Mouse (Mus musculus) heart, embryonic 14.5 days (tissue): ENCODE results near the gene Prf1. TPM values are rescaled to one million over a fixed set of nuclear protein-coding genes. Genes with fewer than 3 reads are reported as not detected.

ENCODE experiments used
- ATAC-seq: fragments of 200-750 bp; cut with Nextera tagmentation; 2 replicates; pipeline ENCODE4 v1.8.0; 2017; ENCODE audit warnings: low read depth, moderate TSS enrichment; ENCODE audit not compliant: insufficient number of reproducible peaks, insufficient read depth, low FRiP score
- H3K27ac ChIP-seq, 2 experiments: fragments of 200-500 bp in 1 of 2; fragments of 300-500 bp in 1 of 2; sonication (generic) in 1 of 2; replicated peaks in 1 of 2; 2 replicates each; pipeline ENCODE4 v1.5.1; 2012 to 2014; ENCODE audit warnings: low read depth in 2 of 2, low read length in 2 of 2, control low read depth in 1 of 2, mild to moderate bottlenecking in 1 of 2, mixed read lengths in 1 of 2; ENCODE audit not compliant: control insufficient read depth in 1 of 2, insufficient read depth in 1 of 2
- H3K27me3 ChIP-seq: fragments of 300-500 bp; sonication (generic); 2 replicates; pipeline ENCODE4 v1.6.1; 2014; ENCODE audit warnings: mild to moderate bottlenecking, low read length, control low read depth; ENCODE audit not compliant: control insufficient read depth, insufficient read depth
- H3K36me3 ChIP-seq: fragments of 300-500 bp; sonication (generic); 2 replicates; pipeline ENCODE4 v1.6.1; 2014; ENCODE audit warnings: mild to moderate bottlenecking, control low read depth, low read length, mixed read lengths; ENCODE audit not compliant: control insufficient read depth, insufficient read depth
- H3K4me1 ChIP-seq, 2 experiments: fragments of 200-500 bp in 1 of 2; fragments of 300-500 bp in 1 of 2; sonication (generic) in 1 of 2; 2 replicates each; pipeline ENCODE4 v1.6.1; 2012 to 2014; ENCODE audit warnings: low read length in 2 of 2, control low read depth in 1 of 2, mixed read lengths in 1 of 2; ENCODE audit not compliant: control insufficient read depth in 2 of 2, insufficient read depth in 2 of 2
- H3K4me2 ChIP-seq: fragments of 300-500 bp; sonication (generic); 2 replicates; pipeline ENCODE4 v1.6.1; 2014; ENCODE audit warnings: mild to moderate bottlenecking, low read length
- H3K4me3 ChIP-seq, 2 experiments: fragments of 200-500 bp in 1 of 2; fragments of 300-500 bp in 1 of 2; sonication (generic) in 1 of 2; 2 replicates each; pipeline ENCODE4 v1.5.1; 2012 to 2014; ENCODE audit warnings: low read length in 2 of 2, mild to moderate bottlenecking in 2 of 2, control low read depth in 1 of 2, low read depth in 1 of 2, moderate library complexity in 1 of 2; ENCODE audit not compliant: control insufficient read depth in 1 of 2, insufficient read depth in 1 of 2
- H3K9ac ChIP-seq: fragments of 300-500 bp; sonication (generic); 2 replicates; pipeline ENCODE4 v1.6.1; 2014; ENCODE audit warnings: mild to moderate bottlenecking, low read length
- H3K9me3 ChIP-seq: fragments of 300-500 bp; sonication (generic); 2 replicates; pipeline ENCODE4 v1.6.1; 2016; ENCODE audit warnings: low read length, control low read depth; ENCODE audit not compliant: control insufficient read depth
- WGBS: fragments of 180-500 bp; shearing (Covaris S2); extraction: QIAGEN DNeasy Blood & Tissue Kit; methylation state at CpG from one replicate; pipeline ENCODE4 v1.1.7; 2014; 5-methylcytosine and 5-hydroxymethylcytosine counted together
- polyA plus RNA-seq: library from polyadenylated mRNA; unstranded; fragments of >200 nt; fragmentation: Nextera tagmentation; extraction: Ambion mirVana; gene quantifications from 2 replicates; pipeline ENCODE4 v1.2.1, GENCODE M21; 2014

The Prf1 gene
- polyA plus RNA-seq, 1 experiment from 2014 or later, result 0.11 TPM

DNA sequence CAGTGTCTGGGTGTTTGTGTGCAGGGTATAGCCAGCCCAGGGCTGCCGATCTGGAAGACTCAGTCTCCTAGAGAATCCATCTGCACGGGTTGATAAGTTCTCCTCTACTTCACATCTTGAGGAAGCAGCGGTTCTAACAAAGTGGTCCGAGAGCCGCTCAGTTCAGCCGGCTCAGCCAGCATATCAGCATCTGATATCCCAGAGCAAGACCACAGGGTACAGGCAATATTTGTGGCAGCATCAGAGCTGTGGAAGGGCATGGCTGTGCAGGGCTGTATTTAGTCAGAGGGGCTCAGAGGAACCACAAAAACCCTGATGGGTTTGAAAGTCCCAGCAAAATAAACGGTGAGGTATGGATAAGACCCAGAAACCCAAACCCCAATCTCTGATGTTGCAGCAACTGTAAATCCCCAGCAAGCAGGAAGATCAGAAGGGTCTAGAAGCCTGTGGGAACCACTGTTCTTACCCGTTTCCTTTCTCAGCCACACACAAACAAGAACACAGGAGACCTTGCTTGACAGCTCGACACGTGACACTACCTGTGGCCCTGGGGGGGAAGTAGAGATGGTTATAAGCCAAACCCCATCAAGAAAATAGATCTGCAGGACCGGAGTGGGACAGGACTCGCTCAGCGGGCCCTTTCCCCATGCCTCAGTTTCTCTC lies 8.4 kb downstream of the Prf1 start:
- no peaks in the 10 kb centered on the region for H3K36me3 ChIP-seq
- no peaks in the 10 kb centered on the region for H3K4me1 ChIP-seq
- no peak overlapping the region for H3K4me3 ChIP-seq
- no peak overlapping the region for H3K4me2 ChIP-seq
- no peak for ATAC-seq
- H3K9ac ChIP-seq, result no peak overlapping the region
- H3K27me3 ChIP-seq, result no peaks in the 10 kb centered on the region
- no peaks in the 10 kb centered on the region for H3K9me3 ChIP-seq
- WGBS, result 72% methylated on average over 13 of the region's 13 CpGs
- no peak overlapping the region for H3K27ac ChIP-seq

DNA sequence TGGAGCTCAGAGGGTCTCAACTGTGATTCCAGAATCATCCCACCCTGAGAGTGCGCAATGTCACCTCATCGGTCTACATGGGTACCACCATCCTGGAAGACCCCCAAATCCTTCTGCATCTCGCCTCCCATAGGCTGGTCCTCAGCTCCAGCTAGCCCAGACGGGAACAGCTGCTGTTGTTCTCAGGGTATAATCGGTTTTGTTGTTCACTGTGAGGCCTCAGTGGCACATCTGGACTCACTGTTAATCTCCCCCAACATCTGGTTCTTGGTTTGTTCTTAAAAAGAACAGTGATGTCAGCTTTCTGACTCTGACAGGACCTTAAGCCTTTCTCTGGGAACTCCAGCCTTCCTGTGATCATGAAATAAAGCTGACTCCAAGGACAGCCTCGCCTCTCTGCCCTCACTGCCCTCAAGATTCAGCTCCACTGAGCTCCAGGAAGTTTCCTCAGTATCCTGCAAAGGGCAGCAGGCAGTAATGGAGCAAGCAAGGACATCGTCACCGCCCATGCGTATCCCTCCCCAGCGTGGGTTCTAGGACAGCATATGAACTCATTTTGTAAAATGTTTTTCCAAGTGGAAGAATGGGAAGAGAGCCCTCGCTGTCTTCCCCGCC lies 11.2 kb downstream of the Prf1 start:
- Histone ChIP-seq H3K27me3 (no peaks in the 10 kb centered on the region), H3K36me3 (no peaks in the 10 kb centered on the region), H3K9ac (no peak overlapping the region), H3K4me2 (no peak overlapping the region), H3K4me1 (peaks cover 13 to 15% of the 10 kb centered on the region in 2 experiments), H3K4me3 (no peak overlapping the region), H3K9me3 (no peaks in the 10 kb centered on the region), H3K27ac (no peak overlapping the region)
- 76% methylated on average over 12 of the region's 12 CpGs for whole genome bisulfite sequencing
- no peak for ATAC-seq

DNA sequence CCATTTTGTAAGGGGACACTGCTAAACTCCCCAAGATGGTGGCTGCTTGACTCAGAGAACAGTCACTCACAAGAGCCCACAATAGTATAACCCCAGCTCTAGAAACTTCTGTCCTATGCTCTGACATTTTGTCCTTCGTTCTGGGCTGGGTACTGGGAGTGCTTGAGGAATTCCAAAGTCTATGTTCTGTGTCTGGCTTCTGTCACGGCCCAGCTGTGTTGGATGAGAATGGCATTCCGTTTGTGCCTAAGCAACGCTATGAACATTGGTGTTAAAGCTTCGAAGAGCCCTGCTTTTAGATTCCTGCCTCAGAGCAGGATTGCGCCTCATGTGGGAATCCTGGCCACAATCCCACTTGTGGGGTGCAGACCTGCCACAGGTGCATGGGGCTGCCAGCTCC lies 14.5 kb downstream of the Prf1 start:
- H3K27ac ChIP-seq, result peak overlapping the region; percentile 81 to 90
- no peak overlapping the region for H3K4me3 ChIP-seq
- H3K36me3 ChIP-seq, result no peaks in the 10 kb centered on the region
- H3K9me3 ChIP-seq, result no peaks in the 10 kb centered on the region
- H3K27me3 ChIP-seq, result no peaks in the 10 kb centered on the region
- peak; percentile 67 for ATAC-seq
- H3K4me1 ChIP-seq, result peaks cover 18 to 20% of the 10 kb centered on the region in 2 experiments
- H3K4me2 ChIP-seq, result peak overlapping the region; percentile 19; the same call in 1 of the 2 replicates
- WGBS, result 27% methylated on average over 6 of the region's 6 CpGs
- H3K9ac ChIP-seq, result no peak overlapping the region

DNA sequence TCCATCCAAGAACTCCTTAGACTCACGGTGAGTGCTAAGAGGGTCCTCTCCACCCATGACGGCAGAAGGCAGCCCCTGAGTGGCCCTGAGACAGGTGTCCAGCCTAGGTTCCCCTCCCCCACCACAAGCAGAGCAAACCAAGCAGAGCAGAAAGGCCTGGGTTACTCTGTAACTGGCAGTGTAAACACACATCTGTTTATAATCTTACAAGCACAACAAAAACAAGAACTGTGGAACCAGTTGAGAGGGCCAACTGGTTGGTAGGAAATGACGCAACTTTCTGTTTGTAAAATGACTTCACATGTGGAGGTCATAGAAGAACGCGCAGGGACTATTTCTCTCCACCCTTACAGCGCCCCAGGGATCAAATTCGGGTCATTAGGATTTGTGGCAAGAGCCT lies 15.1 kb downstream of the Prf1 start:
- H3K9me3 ChIP-seq, result no peaks in the 10 kb centered on the region
- no peak for ATAC-seq
- no peaks in the 10 kb centered on the region for H3K27me3 ChIP-seq
- H3K9ac ChIP-seq, result no peak overlapping the region
- 51% methylated on average over 7 of the region's 7 CpGs for WGBS
- H3K4me3 ChIP-seq, result no peak overlapping the region
- peak overlapping the region; percentile 81 to 90 for H3K27ac ChIP-seq
- H3K36me3 ChIP-seq, result no peaks in the 10 kb centered on the region
- peaks cover 18 to 20% of the 10 kb centered on the region in 2 experiments for H3K4me1 ChIP-seq
- H3K4me2 ChIP-seq, result no peak overlapping the region

DNA sequence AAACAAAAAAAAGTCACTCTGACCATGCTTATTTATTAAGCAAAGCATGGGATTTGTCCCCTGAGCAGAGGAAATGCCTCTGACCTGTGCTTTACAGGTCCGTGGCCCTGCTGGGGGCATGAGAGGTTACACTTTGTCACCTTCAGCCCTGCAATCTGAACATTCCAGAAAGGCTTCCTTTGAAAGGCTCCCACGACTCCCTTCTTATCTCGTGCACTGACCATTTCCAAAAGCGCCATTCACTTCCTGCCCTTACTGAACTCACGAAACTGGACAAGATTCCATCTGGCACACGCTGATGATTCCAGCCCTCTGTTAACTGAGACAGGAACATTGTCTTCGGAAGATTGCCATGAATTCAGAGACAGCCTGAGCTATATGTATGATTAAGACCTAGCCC lies 16.1 kb downstream of the Prf1 start:
- H3K9ac ChIP-seq, result no peak overlapping the region

DNA sequence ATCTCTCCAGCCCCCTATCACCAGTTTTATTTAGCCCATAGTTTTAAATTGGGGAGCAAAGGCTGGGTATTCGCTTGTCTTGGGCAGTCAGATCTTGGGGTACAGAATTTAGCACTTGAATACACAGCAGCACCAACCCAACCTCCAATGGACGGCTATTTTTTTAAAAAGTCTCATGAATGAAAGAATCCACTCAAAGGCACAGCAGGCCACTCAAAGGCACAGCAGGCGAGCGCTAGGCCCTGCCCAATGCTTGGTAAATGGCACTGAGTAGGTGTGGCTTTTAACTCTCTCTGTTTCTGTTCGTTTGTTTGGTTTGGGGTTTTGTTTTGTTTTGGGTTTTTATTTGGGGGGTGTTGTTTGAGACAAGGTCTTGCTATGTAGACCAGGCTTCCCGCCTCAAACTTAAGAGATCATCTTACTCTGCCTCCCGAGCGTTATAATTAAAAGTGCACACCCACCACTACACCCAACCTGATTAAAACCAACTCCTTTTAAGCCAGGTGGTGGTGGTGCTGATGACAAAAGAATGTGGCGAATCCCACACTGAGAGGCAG lies 17.8 kb downstream of the Prf1 start:
- Histone ChIP-seq H3K36me3 (peaks cover 14% of the 10 kb centered on the region), H3K4me3 (no peak overlapping the region), H3K27me3 (no peaks in the 10 kb centered on the region), H3K4me2 (no peak overlapping the region), H3K9me3 (no peaks in the 10 kb centered on the region), H3K4me1 (peaks cover 18 to 20% of the 10 kb centered on the region in 2 experiments), H3K9ac (no peak overlapping the region), H3K27ac (no peak overlapping the region)
- no peak for ATAC-seq
- 71% methylated on average over 9 of the region's 9 CpGs for WGBS

More for the DNA sequence above, 16.1 kb downstream of the Prf1 start:
- Histone ChIP-seq H3K27me3 (no peaks in the 10 kb centered on the region), H3K9me3 (no peaks in the 10 kb centered on the region), H3K4me3 (no peak overlapping the region), H3K4me1 (peaks cover 18 to 20% of the 10 kb centered on the region in 2 experiments), H3K36me3 (no peaks in the 10 kb centered on the region; the same call in 1 of the 2 replicates), H3K27ac (no peak overlapping the region; a peak in 1 of 4 replicates), H3K4me2 (no peak overlapping the region)
- WGBS, result 21% methylated on average over 7 of the region's 7 CpGs
- ATAC-seq, result no peak

DNA sequence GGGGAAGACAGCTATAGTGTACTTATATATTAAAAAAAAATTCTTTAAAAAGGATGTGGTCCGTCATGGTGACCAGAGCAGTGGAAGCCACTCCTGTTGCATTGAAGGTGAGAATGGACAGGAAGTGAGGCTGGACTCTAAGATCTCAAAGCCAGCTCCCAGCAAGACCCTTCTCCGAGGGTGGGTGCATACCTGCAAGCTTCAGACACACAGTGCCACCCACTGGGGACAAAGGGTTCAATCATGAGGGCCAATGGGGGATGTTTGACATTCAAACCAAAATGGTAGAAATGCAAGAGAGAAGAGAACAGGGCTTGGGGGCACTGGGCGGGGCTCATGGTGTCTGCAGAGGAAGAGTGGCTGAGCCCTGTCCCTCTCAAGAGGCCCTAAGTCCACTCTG lies 20.9 kb downstream of the Prf1 start:
- Histone ChIP-seq H3K9me3 (no peaks in the 10 kb centered on the region), H3K4me3 (no peak overlapping the region), H3K27me3 (no peaks in the 10 kb centered on the region), H3K4me1 (peaks cover 7 to 8% of the 10 kb centered on the region in 2 experiments; a peak in 3 of 4 replicates), H3K27ac (no peak overlapping the region), H3K9ac (no peak overlapping the region), H3K4me2 (no peak overlapping the region), H3K36me3 (peaks cover 46% of the 10 kb centered on the region)
- no peak for ATAC-seq
- 88% methylated on average over 3 of the region's 3 CpGs for WGBS
